Mouse (Mus musculus) heart, postnatal 0 days (tissue): Measurements from ENCODE around the gene Hamp.

Experiments used
- CTCF ChIP-seq: IDR thresholded peaks from 2 replicates; pipeline ENCODE4 v1.5.1; 2016; ENCODE audit warnings: antibody characterized with exemption, control low read depth, low read depth
- EP300 ChIP-seq: IDR thresholded peaks from 2 replicates; pipeline ENCODE4 v1.6.1; 2016; ENCODE audit warnings: antibody characterized with exemption, low read depth

- peak; percentile 44 for TF ChIP-seq CTCF
- no peak for TF ChIP-seq EP300
Observed at GRCm38 (mm10) chr7:30904042-30904441, 39.8 kb downstream of the Hamp start.
